Mouse (Mus musculus): ENCODE results near the gene Pir. TPM values are rescaled to one million over a fixed set of nuclear protein-coding genes. Genes with fewer than 3 reads are reported as not detected.

The Pir gene
- polyA plus RNA-seq, 1 experiment = 28.0 TPM

DNA sequence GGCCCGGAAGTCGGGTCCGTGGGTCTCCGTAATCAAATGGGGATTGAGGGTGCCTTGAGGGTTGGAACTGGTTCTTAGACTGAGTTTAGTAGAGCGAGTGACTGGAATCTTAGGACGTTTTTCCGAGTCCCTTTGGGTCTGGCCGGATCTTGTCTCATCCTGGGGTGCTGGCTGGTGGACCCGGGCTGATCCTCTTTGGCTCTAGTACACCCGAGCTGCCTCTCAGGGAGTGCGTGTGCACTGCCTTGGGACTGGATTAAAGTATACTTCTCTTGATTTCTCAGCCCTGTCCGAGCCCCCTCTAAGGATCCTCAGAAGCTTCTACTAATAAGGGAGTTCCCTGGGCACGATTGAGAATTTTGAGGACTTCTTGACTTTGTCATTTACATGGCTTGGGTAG lies 150.8 kb downstream of the Pir start:
- Histone ChIP-seq H3K27ac (ENCODE audit: insufficient read depth, low read length) (no peak overlapping the region), H3K27me3 (ENCODE audit: control insufficient read depth, insufficient read depth, low read length, poor library complexity, severe bottlenecking) (no peaks in the 10 kb centered on the region), H3K4me1 (ENCODE audit: control insufficient read depth, insufficient read depth, low read length) (no peaks in the 10 kb centered on the region), H3K36me3 (ENCODE audit: control insufficient read depth, insufficient read depth, low read length, poor library complexity, severe bottlenecking) (peaks cover 15% of the 10 kb centered on the region), H3K9me3 (replicated peaks; ENCODE audit: control insufficient read depth, insufficient read depth, low read length, poor library complexity, severe bottlenecking) (no peaks in the 10 kb centered on the region), H3K9ac (ENCODE audit: low read depth, poor library complexity, severe bottlenecking) (peak overlapping the region; percentile 95), H3K4me3 (ENCODE audit: low read depth, low read length) (peak overlapping the region; percentile 99)
- TF ChIP-seq EP300 (IDR thresholded peaks at IDR 0.05; ENCODE audit: insufficient read depth, low read depth, low read length) (no peak), CTCF (IDR thresholded peaks at IDR 0.05; ENCODE audit: low read depth, low read length) (no peak), POLR2A (IDR thresholded peaks at IDR 0.05; ENCODE audit: insufficient read depth, low read length) (no peak)

DNA sequence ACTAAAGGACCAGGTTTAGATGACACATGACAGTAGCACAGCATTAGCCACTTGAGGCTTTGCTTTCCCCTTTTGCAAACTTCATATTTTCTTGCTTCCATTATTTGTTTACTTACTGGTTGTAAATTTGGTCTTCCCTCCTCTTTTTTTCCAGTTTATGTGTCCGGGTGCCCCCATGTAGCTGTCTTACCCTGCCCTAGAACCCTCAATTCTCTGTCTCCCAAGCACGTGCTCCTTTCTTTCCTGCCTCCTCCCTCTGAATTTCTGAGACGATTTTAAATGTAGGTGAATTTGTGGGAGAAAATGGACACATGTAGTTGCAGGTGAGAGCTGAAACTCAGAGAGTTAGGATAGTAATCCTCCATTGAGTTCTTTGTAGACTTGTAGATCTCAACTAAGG lies 151.3 kb downstream of the Pir start:
- H3K9me3 ChIP-seq (replicated peaks; ENCODE audit: control insufficient read depth, insufficient read depth, low read length, poor library complexity, severe bottlenecking) = no peaks in the 10 kb centered on the region
- peak overlapping the region; percentile 95; the same call in 1 of the 2 replicates for H3K9ac ChIP-seq (ENCODE audit: low read depth, poor library complexity, severe bottlenecking)
- H3K4me3 ChIP-seq (ENCODE audit: low read depth, low read length) = peak overlapping the region; percentile 99
- H3K27ac ChIP-seq (ENCODE audit: insufficient read depth, low read length) = no peak overlapping the region
- H3K27me3 ChIP-seq (ENCODE audit: control insufficient read depth, insufficient read depth, low read length, poor library complexity, severe bottlenecking) = no peaks in the 10 kb centered on the region
- no peaks in the 10 kb centered on the region for H3K4me1 ChIP-seq (ENCODE audit: control insufficient read depth, insufficient read depth, low read length)
- no peak for TF ChIP-seq CTCF (IDR thresholded peaks at IDR 0.05; ENCODE audit: low read depth, low read length)
- H3K36me3 ChIP-seq (ENCODE audit: control insufficient read depth, insufficient read depth, low read length, poor library complexity, severe bottlenecking) = peaks cover 15% of the 10 kb centered on the region

Other genes with a start within 250 kb of the Pir start
- gene Car5b, start 241.4 kb upstream of the Pir start, polyA plus RNA-seq (2011; ENCODE audit: insufficient read depth, insufficient read length, low read depth, missing spikeins) = 4.0 and 4.5 TPM in 2 replicates
- 26.2 and 26.4 TPM in 2 replicates for gene Siah1b, start 192.9 kb upstream of the Pir start, polyA plus RNA-seq (2011; ENCODE audit: insufficient read depth, insufficient read length, low read depth, missing spikeins)
- not detected in 2 replicates for gene Cltrn, start 180.5 kb upstream of the Pir start, polyA plus RNA-seq (2011; ENCODE audit: insufficient read depth, insufficient read length, low read depth, missing spikeins)
- not detected in 2 replicates for gene Ace2, start 130.0 kb upstream of the Pir start, polyA plus RNA-seq (2011; ENCODE audit: insufficient read depth, insufficient read length, low read depth, missing spikeins)
- not detected in 2 replicates for gene Bmx, start 11.2 kb upstream of the Pir start, polyA plus RNA-seq (2011; ENCODE audit: insufficient read depth, insufficient read length, low read depth, missing spikeins)
- gene Vegfd, start 104.0 kb downstream of the Pir start, polyA plus RNA-seq (2011; ENCODE audit: insufficient read depth, insufficient read length, low read depth, missing spikeins) = 2.6 and 3.4 TPM in 2 replicates
- 25.9 and 29.0 TPM in 2 replicates for gene Piga, start 150.4 kb downstream of the Pir start, polyA plus RNA-seq (2011; ENCODE audit: insufficient read depth, insufficient read length, low read depth, missing spikeins)
- gene Asb11, start 167.6 kb downstream of the Pir start, polyA plus RNA-seq (2011; ENCODE audit: insufficient read depth, insufficient read length, low read depth, missing spikeins) = not detected in 2 replicates
- gene Asb9, start 237.0 kb downstream of the Pir start, polyA plus RNA-seq (2011; ENCODE audit: insufficient read depth, insufficient read length, low read depth, missing spikeins) = not detected in 2 replicates